Mouse (Mus musculus) limb, embryonic 15.5 days (tissue): ENCODE data around the gene Metap1d. TPM values are rescaled to one million over a fixed set of nuclear protein-coding genes. Genes with fewer than 3 reads are reported as not detected.

Source experiments
- ATAC-seq: fragments of 200-750 bp; cut with Nextera tagmentation; 2 replicates; pipeline ENCODE4 v1.8.0; 2017; ENCODE audit warnings: low read depth, moderate TSS enrichment; ENCODE audit not compliant: insufficient number of reproducible peaks, low FRiP score, low TSS enrichment
- H3K27ac ChIP-seq: fragments of 300-500 bp; sonication (generic); 2 replicates; pipeline ENCODE4 v1.5.1; 2015; ENCODE audit warnings: moderate library complexity, mild to moderate bottlenecking, inconsistent platforms
- H3K27me3 ChIP-seq: fragments of 300-500 bp; sonication (generic); 2 replicates; pipeline ENCODE4 v1.6.1; 2015; ENCODE audit warnings: inconsistent platforms
- H3K36me3 ChIP-seq: fragments of 300-500 bp; sonication (generic); 2 replicates; pipeline ENCODE4 v1.6.1; 2015; ENCODE audit warnings: inconsistent platforms
- H3K4me1 ChIP-seq: fragments of 300-500 bp; sonication (generic); 2 replicates; pipeline ENCODE4 v1.6.1; 2015; ENCODE audit warnings: inconsistent platforms
- H3K4me2 ChIP-seq: fragments of 300-500 bp; sonication (generic); 2 replicates; pipeline ENCODE4 v1.6.1; 2015; ENCODE audit warnings: mild to moderate bottlenecking, inconsistent platforms
- H3K4me3 ChIP-seq: fragments of 300-500 bp; sonication (generic); 2 replicates; pipeline ENCODE4 v1.5.1; 2015; ENCODE audit warnings: mild to moderate bottlenecking, inconsistent platforms
- H3K9ac ChIP-seq: fragments of 300-500 bp; sonication (generic); 2 replicates; pipeline ENCODE4 v1.6.1; 2015; ENCODE audit warnings: inconsistent platforms
- H3K9me3 ChIP-seq: fragments of 300-500 bp; sonication (generic); 2 replicates; pipeline ENCODE4 v1.6.1; 2016; ENCODE audit warnings: inconsistent platforms
- WGBS: fragments of 180-500 bp; shearing (Covaris S2); methylation state at CpG from one replicate; pipeline ENCODE4 v1.1.7; 2015; 5-methylcytosine and 5-hydroxymethylcytosine counted together
- polyA plus RNA-seq: library from polyadenylated mRNA; unstranded; fragments of >200 nt; fragmentation: Nextera tagmentation; extraction: Ambion mirVana; gene quantifications from 2 replicates; pipeline ENCODE4 v1.2.1, GENCODE M21; 2015

The Metap1d gene
- polyA plus RNA-seq = 40.9 and 41.6 TPM in 2 replicates

- peak within 1 kb of the TSS; percentile 65 for H3K4me3 ChIP-seq
- peak within 1 kb of the TSS; percentile 64 for H3K9ac ChIP-seq
- ATAC-seq = peak; percentile 91
- peak within 1 kb of the TSS; percentile 67 for H3K27ac ChIP-seq
- H3K4me1 ChIP-seq = 0 out of 2 replicates have a peak, but pooled peaks cover 3% of the 10 kb centered on the region
- no peaks in the 10 kb centered on the region for H3K36me3 ChIP-seq
- peak within 1 kb of the TSS; percentile 76 for H3K4me2 ChIP-seq
- under 1% methylated on average over 61 of the region's 61 CpGs for WGBS
- H3K27me3 ChIP-seq = no peaks in the 10 kb centered on the region
- H3K9me3 ChIP-seq = no peaks in the 10 kb centered on the region
Measured at GRCm38 (mm10) chr2:71453161-71453916, at the start of gene Metap1d. Gene Metap1d, plus strand, starts transcription at chr2:71453276.

GRCm38 (mm10) chr2:71405613-71406012 lies 47.5 kb upstream of the Metap1d start:
- Histone ChIP-seq H3K4me1 (no peaks in the 10 kb centered on the region), H3K27ac (no peak overlapping the region), H3K36me3 (peaks cover 28% of the 10 kb centered on the region), H3K4me2 (no peak overlapping the region), H3K27me3 (no peaks in the 10 kb centered on the region), H3K4me3 (no peak overlapping the region), H3K9me3 (no peaks in the 10 kb centered on the region), H3K9ac (no peak overlapping the region)
- WGBS = 91% methylated on average over 1 of the region's 1 CpGs
- ATAC-seq = no peak

GRCm38 (mm10) chr2:71418760-71419280 lies 34.3 kb upstream of the Metap1d start:
- H3K9ac ChIP-seq = no peak overlapping the region
- no peaks in the 10 kb centered on the region for H3K27me3 ChIP-seq
- H3K36me3 ChIP-seq = peaks cover 33% of the 10 kb centered on the region
- H3K4me2 ChIP-seq = no peak overlapping the region
- no peak overlapping the region for H3K27ac ChIP-seq
- WGBS = 64% methylated on average over 3 of the region's 3 CpGs
- H3K9me3 ChIP-seq = no peaks in the 10 kb centered on the region
- H3K4me1 ChIP-seq = no peaks in the 10 kb centered on the region
- ATAC-seq = no peak
- H3K4me3 ChIP-seq = no peak overlapping the region

- peaks cover 31% of the 10 kb centered on the region for H3K36me3 ChIP-seq
- H3K9ac ChIP-seq = no peak overlapping the region
- H3K9me3 ChIP-seq = no peaks in the 10 kb centered on the region
- no peak overlapping the region for H3K4me2 ChIP-seq
- no peaks in the 10 kb centered on the region for H3K27me3 ChIP-seq
- ATAC-seq = no peak
- H3K4me1 ChIP-seq = no peaks in the 10 kb centered on the region
- no peak overlapping the region for H3K4me3 ChIP-seq
- 80% methylated on average over 3 of the region's 3 CpGs for WGBS
- H3K27ac ChIP-seq = no peak overlapping the region
Measured at GRCm38 (mm10) chr2:71419408-71419807, 33.7 kb upstream of the Metap1d start.

GRCm38 (mm10) chr2:71420895-71421425 lies 32.1 kb upstream of the Metap1d start:
- Histone ChIP-seq H3K4me1 (no peaks in the 10 kb centered on the region), H3K36me3 (peaks cover 33% of the 10 kb centered on the region), H3K4me2 (no peak overlapping the region), H3K27me3 (no peaks in the 10 kb centered on the region), H3K4me3 (no peak overlapping the region), H3K27ac (no peak overlapping the region), H3K9ac (no peak overlapping the region), H3K9me3 (no peaks in the 10 kb centered on the region)
- no peak for ATAC-seq
- WGBS = 87% methylated on average over 9 of the region's 9 CpGs

GRCm38 (mm10) chr2:71424545-71424944 lies 28.5 kb upstream of the Metap1d start:
- Histone ChIP-seq H3K4me3 (no peak overlapping the region), H3K36me3 (peaks cover 37% of the 10 kb centered on the region), H3K9me3 (no peaks in the 10 kb centered on the region), H3K4me2 (no peak overlapping the region), H3K27me3 (no peaks in the 10 kb centered on the region), H3K9ac (no peak overlapping the region), H3K27ac (no peak overlapping the region), H3K4me1 (no peaks in the 10 kb centered on the region)
- no peak for ATAC-seq
- WGBS = 80% methylated on average over 4 of the region's 4 CpGs

GRCm38 (mm10) chr2:71435440-71435839 lies 17.6 kb upstream of the Metap1d start:
- Histone ChIP-seq H3K9ac (no peak overlapping the region), H3K9me3 (no peaks in the 10 kb centered on the region), H3K4me3 (no peak overlapping the region), H3K4me2 (no peak overlapping the region), H3K4me1 (no peaks in the 10 kb centered on the region), H3K27ac (no peak overlapping the region), H3K27me3 (no peaks in the 10 kb centered on the region), H3K36me3 (peaks cover 44% of the 10 kb centered on the region)
- no peak for ATAC-seq
- WGBS = 86% methylated on average over 4 of the region's 4 CpGs

GRCm38 (mm10) chr2:71443376-71443775 lies 9.7 kb upstream of the Metap1d start:
- 23% methylated on average over 2 of the region's 2 CpGs for WGBS
- Histone ChIP-seq H3K27ac (no peak overlapping the region), H3K4me3 (no peak overlapping the region), H3K4me2 (no peak overlapping the region), H3K4me1 (no peaks in the 10 kb centered on the region), H3K9me3 (no peaks in the 10 kb centered on the region), H3K36me3 (peaks cover 21% of the 10 kb centered on the region), H3K9ac (no peak overlapping the region), H3K27me3 (peaks cover 5% of the 10 kb centered on the region; the same call in 1 of the 2 replicates)
- ATAC-seq = no peak

- WGBS = 66% methylated on average over 17 of the region's 17 CpGs
Measured at GRCm38 (mm10) chr2:71445536-71446196, 7.4 kb upstream of the Metap1d start.

GRCm38 (mm10) chr2:71449604-71450003 lies 3.5 kb upstream of the Metap1d start:
- Histone ChIP-seq H3K4me3 (no peak overlapping the region), H3K9me3 (no peaks in the 10 kb centered on the region), H3K36me3 (no peaks in the 10 kb centered on the region), H3K9ac (no peak overlapping the region), H3K27ac (no peak overlapping the region), H3K27me3 (peaks cover 5% of the 10 kb centered on the region; the same call in 1 of the 2 replicates), H3K4me2 (no peak overlapping the region), H3K4me1 (0 out of 2 replicates have a peak, but pooled peaks cover 3% of the 10 kb centered on the region)
- 19% methylated on average over 2 of the region's 2 CpGs for WGBS
- no peak for ATAC-seq

More at GRCm38 (mm10) chr2:71445536-71446196, 7.4 kb upstream of the Metap1d start:
- Histone ChIP-seq H3K4me1 (no peaks in the 10 kb centered on the region), H3K27ac (no peak overlapping the region), H3K9me3 (no peaks in the 10 kb centered on the region), H3K36me3 (peaks cover 8% of the 10 kb centered on the region), H3K4me3 (no peak overlapping the region), H3K27me3 (peaks cover 5% of the 10 kb centered on the region; the same call in 1 of the 2 replicates), H3K4me2 (no peak overlapping the region), H3K9ac (no peak overlapping the region)
- ATAC-seq = no peak

- no peak for ATAC-seq
- no peak overlapping the region for H3K9ac ChIP-seq
- H3K27me3 ChIP-seq = no peaks in the 10 kb centered on the region
- H3K4me3 ChIP-seq = no peak overlapping the region
- WGBS = 74% methylated on average over 5 of the region's 5 CpGs
- H3K4me2 ChIP-seq = no peak overlapping the region
- H3K9me3 ChIP-seq = no peaks in the 10 kb centered on the region
- H3K36me3 ChIP-seq = no peaks in the 10 kb centered on the region
- no peak overlapping the region for H3K27ac ChIP-seq
- H3K4me1 ChIP-seq = 0 out of 2 replicates have a peak, but pooled peaks cover 3% of the 10 kb centered on the region
Measured at GRCm38 (mm10) chr2:71451761-71452160, 1.3 kb upstream of the Metap1d start.

GRCm38 (mm10) chr2:71453917-71454260 lies 813 bp downstream of the Metap1d start:
- Histone ChIP-seq H3K9me3 (no peaks in the 10 kb centered on the region), H3K4me2 (peak overlapping the region; percentile 76), H3K27me3 (no peaks in the 10 kb centered on the region), H3K4me3 (peak overlapping the region; percentile 65), H3K9ac (no peak overlapping the region), H3K36me3 (no peaks in the 10 kb centered on the region), H3K4me1 (0 out of 2 replicates have a peak, but pooled peaks cover 3% of the 10 kb centered on the region), H3K27ac (no peak overlapping the region)
- ATAC-seq = no peak
- WGBS = 39% methylated on average over 4 of the region's 4 CpGs
